Mouse (Mus musculus) layer of hippocampus, adult 8-10 months (tissue): ENCODE measurements around the gene Ddx49. TPM values are rescaled to one million over a fixed set of nuclear protein-coding genes. Genes with fewer than 3 reads are reported as not detected.

Experiments
- DNase-seq, 2 experiments: peaks; one replicate each; pipeline ENCODE4 v3.0.0; 2022; ENCODE audit warnings: low spot score in 2 of 2
- total RNA-seq, 4 experiments: library from RNA; stranded (reverse); gene quantifications; 2 replicates each; pipeline ENCODE4 v1.2.4; 2022

Gene Ddx49
- total RNA-seq, 4 experiments from 2014 or later = 49.2 to 55.5 (median 54.6) TPM

- no peak for DNase-seq
These were observed 34.0 kb downstream of the Ddx49 start for GRCm38 (mm10) chr8:70268311-70268710.

- DNase-seq = no peak
These were observed 34.6 kb downstream of the Ddx49 start for GRCm38 (mm10) chr8:70267674-70268073.

- no peak for DNase-seq
These were observed 43.2 kb downstream of the Ddx49 start for GRCm38 (mm10) chr8:70259043-70259442.

- no peak for DNase-seq
These were observed 43.7 kb downstream of the Ddx49 start for GRCm38 (mm10) chr8:70258600-70258999.

- DNase-seq = no peak
These were observed 44.8 kb downstream of the Ddx49 start for GRCm38 (mm10) chr8:70257456-70257855.

GRCm38 (mm10) chr8:70254628-70255027 is 47.7 kb downstream of the Ddx49 start:
- DNase-seq = no peak

GRCm38 (mm10) chr8:70247841-70248240 is 54.4 kb downstream of the Ddx49 start:
- no peak for DNase-seq

GRCm38 (mm10) chr8:70246622-70247021 is 55.7 kb downstream of the Ddx49 start:
- no peak for DNase-seq

Other genes starting within 250 kb of the Ddx49 start
- gene Tm6sf2, start 229.6 kb downstream of the Ddx49 start, total RNA-seq = 10 to 100 TPM in 1 of 4 experiments, 1 to 10 TPM in 3; 2.6 to 11.3 (median 4.6) TPM
- 100 to 1,000 TPM in 2 of 4 experiments, 10 to 100 TPM in 2; 96.7 to 109 (median 100) TPM for gene Hapln4, start 219.0 kb downstream of the Ddx49 start, total RNA-seq
- gene Ncan, start 181.6 kb downstream of the Ddx49 start, total RNA-seq = 100 to 1,000 TPM; 121 to 134 (median 129) TPM
- gene Nr2c2ap, start 171.2 kb downstream of the Ddx49 start, total RNA-seq = 10 to 100 TPM; 28.3 to 38.4 (median 31.2) TPM
- gene Rfxank, start 163.3 kb downstream of the Ddx49 start, total RNA-seq = 10 to 100 TPM; 13.6 to 18.9 (median 14.7) TPM
- 10 to 100 TPM; 41.6 to 46.4 (median 43.8) TPM for gene Borcs8, start 163.0 kb downstream of the Ddx49 start, total RNA-seq
- under 1 TPM in 2 of 4 experiments, not detected in 2; 0.82 to 0.96 TPM for gene Mef2b, start 162.8 kb downstream of the Ddx49 start, total RNA-seq
- 10 to 100 TPM; 48.9 to 58.8 (median 53.3) TPM for gene Tmem161a, start 130.1 kb downstream of the Ddx49 start, total RNA-seq
- gene Slc25a42, start 90.2 kb downstream of the Ddx49 start, total RNA-seq = 10 to 100 TPM; 32.9 to 55.2 (median 45.8) TPM
- 100 to 1,000 TPM; 113 to 141 (median 123) TPM for gene Sugp2, start 68.3 kb downstream of the Ddx49 start, total RNA-seq
- 10 to 100 TPM; 38.0 to 49.2 (median 40.1) TPM for gene Armc6, start 68.0 kb downstream of the Ddx49 start, total RNA-seq
- gene Homer3, start 19.7 kb downstream of the Ddx49 start, total RNA-seq = 10 to 100 TPM; 74.1 to 89.8 (median 80.1) TPM
- 100 to 1,000 TPM; 127 to 152 (median 135) TPM for gene Cope, start within 50 bp of the Ddx49 start, total RNA-seq
- 100 to 1,000 TPM in 3 of 4 experiments, 10 to 100 TPM in 1; 99.3 to 118 (median 106) TPM for gene Cers1, start 13.3 kb upstream of the Ddx49 start, total RNA-seq
- 10 to 100 TPM in 2 of 4 experiments, 1 to 10 TPM in 1, not detected in 1; 4.8 to 16.4 (median 11.3) TPM for gene Gdf1, start 27.3 kb upstream of the Ddx49 start, total RNA-seq
- gene Upf1, start 50.8 kb upstream of the Ddx49 start, total RNA-seq = 10 to 100 TPM; 57.9 to 73.1 (median 65.4) TPM
- gene Comp, start 71.1 kb upstream of the Ddx49 start, total RNA-seq = 1 to 10 TPM in 1 of 4 experiments, under 1 TPM in 3; 0.31 to 1.4 (median 0.73) TPM
- gene Crtc1, start 137.1 kb upstream of the Ddx49 start, total RNA-seq = 100 to 1,000 TPM; 154 to 203 (median 177) TPM
- 10 to 100 TPM; 48.4 to 56.6 (median 53.1) TPM for gene Klhl26, start 174.5 kb upstream of the Ddx49 start, total RNA-seq
- 100 to 1,000 TPM; 284 to 307 (median 293) TPM for gene Tmem59l, start 184.9 kb upstream of the Ddx49 start, total RNA-seq
- 10 to 100 TPM; 20.4 to 31.5 (median 30.1) TPM for gene Crlf1, start 190.7 kb upstream of the Ddx49 start, total RNA-seq
- 100 to 1,000 TPM in 2 of 4 experiments, 10 to 100 TPM in 2; 86.4 to 104 (median 97.3) TPM for gene Rex1bd, start 204.3 kb upstream of the Ddx49 start, total RNA-seq
- gene Uba52, start 208.3 kb upstream of the Ddx49 start, total RNA-seq = 1,000 to 10,000 TPM in 2 of 4 experiments, 100 to 1,000 TPM in 2; 772 to 1,065 (median 933) TPM
- gene Fkbp8, start 225.2 kb upstream of the Ddx49 start, total RNA-seq = 100 to 1,000 TPM; 420 to 440 (median 425) TPM
- gene Kxd1, start 225.5 kb upstream of the Ddx49 start, total RNA-seq = 10 to 100 TPM; 36.7 to 46.9 (median 39.6) TPM
- 10 to 100 TPM; 19.6 to 22.0 (median 20.8) TPM for gene Ell, start 237.0 kb upstream of the Ddx49 start, total RNA-seq